Mouse (Mus musculus): ENCODE measurements around the gene H2al2a.
"Not testable (repeated sequence)": the region's sequence is repeated elsewhere in the genome, so short reads cannot be mapped to it uniquely, and the experiment has no call there.

H2al2a gene

DNA sequence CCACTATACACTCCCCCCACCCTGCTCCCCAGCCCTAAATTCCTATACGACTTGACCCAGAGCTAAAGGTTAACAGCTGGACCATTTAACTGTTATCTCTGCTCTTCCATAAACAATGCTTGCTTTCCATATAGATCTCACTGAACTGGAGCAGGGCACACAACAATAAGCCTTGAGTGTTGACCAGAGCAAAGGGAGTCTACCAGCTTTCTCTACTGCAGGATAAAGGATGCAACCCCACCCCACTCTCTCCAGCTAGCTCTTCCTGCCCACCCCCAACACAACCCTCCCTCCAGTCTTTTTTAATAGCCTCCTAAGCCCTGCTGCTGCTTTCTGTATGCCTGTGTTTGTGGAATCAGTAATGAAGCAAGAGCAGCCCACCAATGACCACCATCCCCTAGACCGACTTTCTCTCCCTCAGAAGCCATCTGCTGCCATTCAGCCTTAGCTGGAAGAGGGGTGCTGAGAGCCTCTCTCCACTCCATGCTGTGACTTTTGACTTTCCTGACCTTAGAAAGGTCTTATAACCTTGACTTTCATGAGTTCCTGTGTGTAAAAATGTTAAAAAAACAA is 22.8 kb downstream of the H2al2a start:
- DNase-seq: no peak

DNA sequence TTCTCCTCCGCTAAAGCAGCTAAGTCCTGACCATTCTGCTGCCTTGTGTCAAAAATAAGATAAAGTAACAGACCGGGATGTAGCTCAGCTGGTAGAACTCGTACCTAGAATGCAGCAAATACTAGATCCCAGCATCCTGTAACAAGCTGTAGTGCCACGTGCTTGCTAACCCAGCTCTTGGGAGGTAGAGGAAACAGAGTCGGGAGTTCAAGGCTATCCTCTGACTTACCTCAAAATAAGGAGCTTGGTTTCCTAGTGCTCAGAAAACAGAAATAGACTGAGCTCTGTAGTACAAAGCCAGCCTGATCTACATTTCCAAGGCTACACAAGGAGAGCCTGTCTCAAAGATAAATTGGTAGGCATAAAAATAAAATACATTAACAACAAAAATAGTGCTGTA is 23.5 kb downstream of the H2al2a start:
- no peak for DNase-seq

DNA sequence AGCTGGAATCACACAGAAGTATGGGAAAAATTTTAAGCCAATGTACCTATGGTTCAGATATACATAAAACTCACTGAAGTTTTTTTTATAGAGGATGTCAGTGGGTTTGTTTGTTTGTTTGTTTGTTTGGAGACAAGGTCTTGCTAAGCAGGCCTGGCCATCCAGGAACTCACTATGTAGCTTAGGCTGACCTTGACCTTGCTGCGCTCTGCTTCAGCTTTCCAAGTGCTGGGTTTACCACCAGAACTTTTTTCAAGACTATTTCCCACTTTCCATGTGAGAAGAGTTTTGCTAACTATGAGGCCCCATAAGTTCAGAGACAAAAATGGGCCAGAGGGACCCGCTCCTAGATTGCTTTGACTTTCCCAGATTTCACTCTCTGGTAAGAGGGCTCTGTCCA is 23.9 kb downstream of the H2al2a start:
- DNase-seq: no peak

DNA sequence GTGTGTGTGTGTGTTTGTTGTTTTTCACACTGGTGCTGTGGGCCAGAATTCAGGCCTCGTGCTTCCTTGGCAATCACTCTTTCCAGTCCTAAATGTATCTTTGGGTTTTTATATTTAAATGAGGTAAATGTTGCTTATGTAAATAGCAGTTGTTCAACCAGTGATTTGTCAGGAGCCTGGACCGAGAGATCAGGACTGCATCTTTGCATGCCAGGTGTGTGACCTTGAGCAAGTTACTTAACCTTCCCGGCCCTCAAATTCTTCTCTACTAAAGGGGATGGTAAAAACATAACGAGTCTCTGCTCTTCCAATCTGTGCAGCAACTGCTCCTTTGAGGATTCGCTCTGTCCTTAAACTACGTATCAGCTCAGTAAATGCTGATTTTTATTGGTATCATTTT is 25.4 kb downstream of the H2al2a start:
- DNase-seq: no peak

DNA sequence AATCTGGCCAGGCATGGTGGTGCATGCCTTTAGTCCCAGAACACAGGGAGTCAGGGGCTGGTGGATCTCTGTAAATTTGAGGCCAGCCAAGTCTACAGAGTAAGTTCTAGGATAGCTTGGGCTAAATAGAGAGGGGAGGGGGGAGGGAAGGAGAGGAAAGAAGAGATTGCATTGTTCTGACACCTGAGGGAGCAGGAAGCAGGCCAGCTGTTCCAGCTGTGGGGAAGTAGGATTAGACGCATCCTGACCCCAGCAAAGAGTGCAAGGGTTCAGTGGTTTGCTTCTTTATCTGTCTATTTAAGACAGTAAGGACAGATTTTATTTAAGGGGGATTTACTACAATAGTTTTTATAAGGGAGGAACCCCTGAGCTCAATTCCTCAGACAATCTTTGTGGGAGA is 26.1 kb downstream of the H2al2a start:
- DNase-seq: no peak

DNA sequence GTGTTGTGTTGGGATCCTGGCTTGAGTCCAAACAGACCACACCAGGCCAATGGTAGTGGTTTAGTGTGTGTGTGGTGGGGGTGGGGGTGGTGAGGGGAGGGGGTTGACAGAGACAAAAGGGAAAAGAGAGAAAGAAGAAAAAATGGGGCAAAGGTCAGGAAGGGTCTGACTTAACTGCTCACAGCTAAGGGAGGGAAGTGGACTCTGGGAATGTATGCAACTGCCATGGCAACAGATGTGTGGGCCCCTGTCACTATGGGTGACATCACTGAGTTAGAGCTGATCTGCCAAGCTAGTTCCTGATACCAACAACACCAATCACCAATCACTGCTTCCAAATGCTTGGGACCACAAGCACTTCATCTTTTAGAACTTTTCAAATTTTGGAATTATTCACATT is 26.6 kb downstream of the H2al2a start:
- no peak for DNase-seq

DNA sequence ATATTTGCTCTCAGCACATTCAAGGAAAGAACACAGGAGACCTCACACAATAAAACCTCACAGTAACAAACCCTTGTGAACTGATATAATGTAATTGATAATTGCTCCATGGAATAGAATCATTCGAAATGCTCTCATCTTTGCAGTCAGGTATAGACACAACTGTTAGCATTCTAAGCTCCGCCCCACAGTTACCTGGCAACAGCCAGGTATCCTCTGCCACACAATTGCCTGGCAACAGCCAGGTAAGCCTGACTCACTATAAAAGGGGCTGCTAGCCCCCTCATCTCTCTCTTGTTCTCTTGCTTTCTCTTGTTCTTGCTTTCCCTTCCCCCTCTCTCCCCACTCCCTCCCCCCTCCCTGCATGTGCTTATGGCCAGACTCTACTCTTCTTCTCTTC is 28.2 kb downstream of the H2al2a start:
- no peak for DNase-seq

DNA sequence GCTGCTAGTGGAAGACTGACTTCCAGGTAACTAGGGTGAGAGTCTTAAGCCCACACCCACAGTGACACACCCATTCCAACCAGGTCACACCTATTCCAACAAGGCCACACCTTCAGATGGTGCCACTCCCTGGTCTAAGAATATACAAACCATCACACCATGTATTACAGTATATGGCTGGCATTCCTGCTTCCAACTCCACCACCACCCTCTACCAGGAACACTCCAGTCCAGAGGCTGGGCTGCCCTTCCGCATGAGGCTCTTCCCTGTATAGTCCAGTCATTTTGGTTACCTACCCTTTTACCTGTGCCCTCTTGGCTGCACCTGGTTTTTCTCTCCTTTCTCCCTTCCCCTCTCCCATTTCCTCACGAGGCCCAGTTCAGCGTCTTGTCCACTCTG is 28.7 kb downstream of the H2al2a start:
- DNase-seq: not testable (repeated sequence)

DNA sequence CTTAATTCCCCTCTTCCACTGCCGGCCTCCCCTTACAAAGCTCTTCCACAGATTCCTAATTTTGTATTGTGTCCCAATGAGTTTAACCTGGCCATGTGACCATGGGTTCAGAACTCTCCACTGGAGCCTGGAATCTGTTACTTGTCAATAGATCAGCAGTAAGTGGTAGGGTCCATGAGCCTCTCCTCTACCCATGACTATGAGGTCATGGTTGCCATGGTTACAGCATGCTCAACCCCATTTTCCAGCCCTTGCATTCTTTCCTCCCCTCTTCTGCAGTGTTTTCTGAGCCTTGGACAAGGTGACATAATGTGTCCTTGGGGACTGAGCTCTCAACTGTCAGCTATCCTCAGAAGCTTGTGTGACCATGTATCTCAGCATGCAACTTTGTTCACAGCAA is 37.3 kb downstream of the H2al2a start:
- DNase-seq: no peak

DNA sequence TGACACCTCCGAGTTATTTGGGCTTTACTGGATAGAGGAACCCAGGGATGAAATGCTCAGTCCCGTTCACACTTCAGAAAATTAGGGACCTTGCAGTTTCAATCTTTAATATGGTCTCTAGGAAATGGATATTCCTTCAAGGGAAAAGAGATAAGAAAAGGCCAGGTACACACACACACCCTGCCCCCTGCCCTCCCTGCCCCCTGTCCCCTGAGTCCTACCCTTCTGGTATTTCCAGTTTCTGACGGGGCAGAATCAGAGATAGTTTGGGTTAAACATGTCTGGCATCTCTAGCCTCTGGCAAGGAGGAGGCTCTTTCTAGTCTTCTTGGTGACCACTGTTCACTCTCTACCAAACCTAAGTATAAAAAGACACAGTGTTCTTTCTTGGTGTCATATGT is 49.9 kb downstream of the H2al2a start:
- no peak for DNase-seq
